Mouse (Mus musculus) monocyte, adult 5-6 weeks (primary cell): ENCODE measurements at regions not wholly inside any gene's neighbourhood (a gene's known extent, or its start where the extent isn't known, plus 50 kb on each side); places are given as distances from the start of the nearest gene placed in this dataset.

Experiments used
- ATAC-seq: fragments of 153-309, 156-312 bp; replicated peaks from 2 replicates; pipeline ENCODE4 v1.8.0; 2017; ENCODE audit warnings: mild to moderate bottlenecking; ENCODE audit not compliant: low TSS enrichment, insufficient number of reproducible peaks, severe bottlenecking, poor library complexity, low FRiP score

GRCm38 (mm10) chr2:74930702-74931101 lies 105.1 kb downstream of the Mtx2 start:
- ATAC-seq, result no peak

- ATAC-seq, result no peak
Observed at GRCm38 (mm10) chr2:74933190-74933589, 107.6 kb downstream of the Mtx2 start.

GRCm38 (mm10) chr2:74933771-74934170 lies 108.2 kb downstream of the Mtx2 start:
- ATAC-seq, result no peak

GRCm38 (mm10) chr2:74938711-74939110 lies 113.1 kb downstream of the Mtx2 start:
- no peak for ATAC-seq

GRCm38 (mm10) chr2:74941966-74942365 lies 116.4 kb downstream of the Mtx2 start:
- ATAC-seq, result no peak

- no peak for ATAC-seq
Observed at GRCm38 (mm10) chr2:74942611-74943198, 117.1 kb downstream of the Mtx2 start.

- no peak for ATAC-seq
Observed at GRCm38 (mm10) chr2:74945185-74945749, 119.7 kb downstream of the Mtx2 start.

- ATAC-seq, result no peak
Observed at GRCm38 (mm10) chr2:74951401-74952260, 126.0 kb downstream of the Mtx2 start.

- no peak for ATAC-seq
Observed at GRCm38 (mm10) chr2:74954101-74954500, 128.5 kb downstream of the Mtx2 start.

GRCm38 (mm10) chr2:74955281-74956128 lies 129.9 kb downstream of the Mtx2 start:
- no peak for ATAC-seq

GRCm38 (mm10) chr2:74956129-74956450 lies 130.5 kb downstream of the Mtx2 start:
- ATAC-seq, result no peak

- ATAC-seq, result no peak
Observed at GRCm38 (mm10) chr2:74956556-74956955, 131.0 kb downstream of the Mtx2 start.

- ATAC-seq, result no peak
Observed at GRCm38 (mm10) chr2:74959936-74960335, 134.3 kb downstream of the Mtx2 start.

- ATAC-seq, result no peak
Observed at GRCm38 (mm10) chr2:74962416-74962815, 136.8 kb downstream of the Mtx2 start.

- ATAC-seq, result no peak
Observed at GRCm38 (mm10) chr2:74964360-74964759, 138.8 kb downstream of the Mtx2 start.

- no peak for ATAC-seq
Observed at GRCm38 (mm10) chr2:74964980-74965379, 139.4 kb downstream of the Mtx2 start.

GRCm38 (mm10) chr2:74965384-74966060 lies 139.9 kb downstream of the Mtx2 start:
- no peak for ATAC-seq

GRCm38 (mm10) chr2:74970611-74971265 lies 145.1 kb downstream of the Mtx2 start:
- no peak for ATAC-seq
